Mouse (Mus musculus): ENCODE measurements around the gene Cps1.

Gene Cps1

DNA sequence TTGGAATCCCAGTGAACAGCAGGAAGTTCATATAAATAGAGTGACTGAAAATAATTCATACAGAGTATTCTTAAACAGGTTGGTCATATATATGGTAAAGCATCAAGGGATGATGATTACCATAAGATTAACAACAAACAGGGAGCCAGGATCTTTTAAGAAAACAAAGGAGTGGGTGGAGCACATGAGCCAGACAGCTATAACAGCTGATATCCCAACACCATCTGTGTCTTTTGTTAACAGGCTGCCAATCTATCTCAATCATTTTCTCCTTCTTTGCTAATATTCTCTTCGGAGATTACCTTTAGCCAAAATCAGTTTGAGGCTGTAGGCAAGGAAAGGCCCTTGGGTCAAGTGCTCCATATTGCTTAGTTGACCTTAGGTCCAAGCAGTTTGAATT lies 142.4 kb downstream of the Cps1 start:
- no peaks in the 10 kb centered on the region for H3K27me3 ChIP-seq (ENCODE audit: insufficient read depth, low read length)
- no peaks in the 10 kb centered on the region for H3K4me1 ChIP-seq (replicated peaks; ENCODE audit: low read depth, low read length)
- H3K4me3 ChIP-seq (replicated peaks; ENCODE audit: low read length): no peak overlapping the region
- TF ChIP-seq CTCF (conservative IDR thresholded peaks at IDR 0.05; ENCODE audit: low read length) (no peak), NANOG (IDR thresholded peaks at IDR 0.05; ENCODE audit: borderline replicate concordance, low read length) (no peak), POU5F1 (IDR thresholded peaks at IDR 0.05; ENCODE audit: borderline replicate concordance, low read length) (no peak)
- no peaks in the 10 kb centered on the region for H3K36me3 ChIP-seq (ENCODE audit: insufficient read depth, low read length)
- peaks cover 5% of the 10 kb centered on the region; the same call in 1 of the 2 replicates for H3K9me3 ChIP-seq (ENCODE audit: low read length)

DNA sequence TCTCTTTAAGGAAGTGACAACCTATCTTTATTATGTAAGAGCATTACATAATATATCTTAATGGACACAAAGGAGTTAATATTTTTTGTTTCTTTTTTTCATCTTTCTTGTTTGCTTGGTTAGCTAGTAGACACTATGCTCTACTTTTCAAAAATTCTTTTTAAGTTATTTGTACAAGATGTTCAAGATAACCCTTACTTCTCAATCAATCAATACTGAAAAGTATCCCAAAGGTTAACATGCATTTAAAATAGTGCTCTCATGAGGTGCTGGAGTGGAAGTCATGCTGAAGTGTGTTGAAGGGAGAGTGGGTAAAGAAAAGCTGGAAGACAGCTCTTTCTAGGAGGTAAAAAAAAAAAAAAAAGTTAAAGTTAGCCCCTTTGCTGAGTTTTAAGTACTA lies 145.1 kb downstream of the Cps1 start:
- TF ChIP-seq POU5F1 (IDR thresholded peaks at IDR 0.05; ENCODE audit: borderline replicate concordance, low read length) (no peak), NANOG (IDR thresholded peaks at IDR 0.05; ENCODE audit: borderline replicate concordance, low read length) (no peak), CTCF (conservative IDR thresholded peaks at IDR 0.05; ENCODE audit: low read length) (no peak)
- H3K4me3 ChIP-seq (replicated peaks; ENCODE audit: low read length): no peak overlapping the region
- H3K27me3 ChIP-seq (ENCODE audit: insufficient read depth, low read length): no peaks in the 10 kb centered on the region
- no peaks in the 10 kb centered on the region for H3K36me3 ChIP-seq (ENCODE audit: insufficient read depth, low read length)
- H3K4me1 ChIP-seq (replicated peaks; ENCODE audit: low read depth, low read length): no peaks in the 10 kb centered on the region
- H3K9me3 ChIP-seq (ENCODE audit: low read length): peaks cover 6% of the 10 kb centered on the region; the same call in 1 of the 2 replicates

DNA sequence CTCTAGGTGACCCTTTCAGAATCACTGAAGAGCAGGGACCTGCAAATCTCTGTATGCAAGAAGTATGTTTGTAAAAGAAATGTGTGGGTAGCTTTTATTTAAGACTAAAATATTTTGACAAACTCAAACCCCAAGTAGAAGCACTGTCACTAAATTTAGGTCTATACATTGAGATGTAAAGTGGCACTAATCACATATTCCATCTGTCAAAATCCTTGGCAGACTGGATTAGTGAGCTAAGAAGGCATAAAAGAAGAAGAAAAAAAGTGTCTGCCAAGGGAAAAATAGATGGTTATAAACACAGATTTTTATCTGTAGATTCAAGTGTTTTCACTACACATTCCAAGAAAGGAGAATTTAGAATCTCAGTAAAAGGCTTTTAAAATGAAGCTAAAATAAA lies 145.6 kb downstream of the Cps1 start:
- no peaks in the 10 kb centered on the region for H3K27me3 ChIP-seq (ENCODE audit: insufficient read depth, low read length)
- H3K9me3 ChIP-seq (ENCODE audit: low read length): peaks cover 6% of the 10 kb centered on the region; the same call in 1 of the 2 replicates
- H3K36me3 ChIP-seq (ENCODE audit: insufficient read depth, low read length): no peaks in the 10 kb centered on the region
- no peak overlapping the region for H3K4me3 ChIP-seq (replicated peaks; ENCODE audit: low read length)
- TF ChIP-seq CTCF (conservative IDR thresholded peaks at IDR 0.05; ENCODE audit: low read length) (no peak), NANOG (IDR thresholded peaks at IDR 0.05; ENCODE audit: borderline replicate concordance, low read length) (no peak), POU5F1 (IDR thresholded peaks at IDR 0.05; ENCODE audit: borderline replicate concordance, low read length) (no peak)
- H3K4me1 ChIP-seq (replicated peaks; ENCODE audit: low read depth, low read length): no peaks in the 10 kb centered on the region

DNA sequence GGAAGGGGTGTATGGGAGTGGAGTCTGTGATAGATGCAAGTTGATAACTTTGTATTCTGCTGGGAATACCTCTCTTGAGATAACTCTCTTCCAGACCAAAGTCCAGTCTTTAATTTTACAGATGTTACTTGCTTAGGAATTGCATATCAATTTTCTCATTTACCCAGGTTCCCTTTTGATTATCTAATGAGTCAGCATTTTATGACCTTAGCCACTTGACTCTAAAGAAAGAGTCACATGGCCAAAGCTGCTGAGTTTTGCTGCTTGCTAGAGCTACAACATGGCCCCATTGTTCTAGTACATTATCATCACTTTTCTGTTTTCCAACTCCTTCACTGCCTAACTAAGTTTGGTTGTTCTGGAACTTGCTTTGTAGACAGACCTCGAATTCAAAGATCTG lies 153.4 kb downstream of the Cps1 start:
- H3K4me3 ChIP-seq (replicated peaks; ENCODE audit: low read length): no peak overlapping the region
- no peaks in the 10 kb centered on the region for H3K36me3 ChIP-seq (ENCODE audit: insufficient read depth, low read length)
- no peaks in the 10 kb centered on the region for H3K9me3 ChIP-seq (ENCODE audit: low read length)
- H3K27me3 ChIP-seq (ENCODE audit: insufficient read depth, low read length): no peaks in the 10 kb centered on the region
- TF ChIP-seq POU5F1 (IDR thresholded peaks at IDR 0.05; ENCODE audit: borderline replicate concordance, low read length) (no peak), NANOG (IDR thresholded peaks at IDR 0.05; ENCODE audit: borderline replicate concordance, low read length) (no peak), CTCF (conservative IDR thresholded peaks at IDR 0.05; ENCODE audit: low read length) (no peak)
- H3K4me1 ChIP-seq (replicated peaks; ENCODE audit: low read depth, low read length): no peaks in the 10 kb centered on the region
